Mouse (Mus musculus) olfactory bulb, adult 2 months (tissue): ENCODE measurements at regions not wholly inside any gene's neighbourhood (a gene's known extent, or its start where the extent isn't known, plus 50 kb on each side); places are given as distances from the start of the nearest gene placed in this dataset.

Experiments
- CTCF ChIP-seq: fragments of 200-500 bp; IDR thresholded peaks from 2 replicates; pipeline ENCODE4 v1.5.1; 2012; ENCODE audit warnings: low read depth, mild to moderate bottlenecking, low read length, moderate library complexity; ENCODE audit not compliant: insufficient read depth
- POLR2A ChIP-seq: fragments of 200-500 bp; IDR thresholded peaks from 2 replicates; pipeline ENCODE4 v1.6.1; 2012; ENCODE audit warnings: mild to moderate bottlenecking, low read depth, low read length, moderate library complexity; ENCODE audit not compliant: insufficient read depth

- TF ChIP-seq POLR2A: no peak
- TF ChIP-seq CTCF: no peak
Observed at GRCm38 (mm10) chr8:49445444-49445843, 601.7 kb upstream of the Tenm3 start.
